Mouse (Mus musculus) lung, postnatal 0 days (tissue): ENCODE measurements at regions not wholly inside any gene's neighbourhood (a gene's known extent, or its start where the extent isn't known, plus 50 kb on each side); places are given as distances from the start of the nearest gene placed in this dataset.

Experiments
- ATAC-seq: fragments of 200-750 bp; cut with Nextera tagmentation; 2 replicates; pipeline ENCODE4 v1.8.0; 2017; ENCODE audit warnings: moderate library complexity
- DNase-seq: peaks from one replicate; pipeline ENCODE4 v3.0.0-alpha.2; 2016; ENCODE audit warnings: low spot score
- H3K27ac ChIP-seq: fragments of 300-500 bp; sonication (generic); 2 replicates; pipeline ENCODE4 v1.5.1; 2014; ENCODE audit warnings: antibody characterized with exemption, mild to moderate bottlenecking, low read length, mixed read lengths
- H3K27me3 ChIP-seq: fragments of 300-500 bp; sonication (generic); replicated peaks from 2 replicates; pipeline ENCODE4 v1.6.1; 2014; ENCODE audit warnings: low read length, mixed read lengths; ENCODE audit not compliant: insufficient read depth
- H3K36me3 ChIP-seq: fragments of 300-500 bp; sonication (generic); 2 replicates; pipeline ENCODE4 v1.6.1; 2014; ENCODE audit warnings: low read length, mixed read lengths; ENCODE audit not compliant: insufficient read depth
- H3K4me1 ChIP-seq: fragments of 300-500 bp; sonication (generic); 2 replicates; pipeline ENCODE4 v1.6.1; 2014; ENCODE audit warnings: antibody characterized with exemption, low read depth, low read length, mixed read lengths; ENCODE audit not compliant: insufficient read depth
- H3K4me2 ChIP-seq: fragments of 300-500 bp; sonication (generic); replicated peaks from 2 replicates; pipeline ENCODE4 v1.6.1; 2014; ENCODE audit warnings: low read depth, mild to moderate bottlenecking, low read length, moderate library complexity, mixed read lengths
- H3K4me3 ChIP-seq: fragments of 300-500 bp; sonication (generic); 2 replicates; pipeline ENCODE4 v1.5.1; 2014; ENCODE audit warnings: low read depth, low read length
- H3K9ac ChIP-seq: fragments of 300-500 bp; sonication (generic); replicated peaks from 2 replicates; pipeline ENCODE4 v1.6.1; 2014; ENCODE audit warnings: low read depth, mild to moderate bottlenecking
- H3K9me3 ChIP-seq: fragments of 300-500 bp; sonication (generic); 2 replicates; pipeline ENCODE4 v1.6.1; 2016; ENCODE audit warnings: low read length, mixed read lengths
- CTCF ChIP-seq: IDR thresholded peaks from 2 replicates; pipeline ENCODE4 v1.5.1; 2016; ENCODE audit warnings: antibody characterized with exemption, mild to moderate bottlenecking
- EP300 ChIP-seq: IDR thresholded peaks from 2 replicates; pipeline ENCODE4 v1.6.1; 2016; ENCODE audit warnings: antibody characterized with exemption, mild to moderate bottlenecking, control low read depth
- WGBS: fragments of 180-500 bp; shearing (Covaris S2); extraction: QIAGEN DNeasy Blood & Tissue Kit; methylation state at CpG from one replicate; pipeline ENCODE4 v1.1.7; 2014; 5-methylcytosine and 5-hydroxymethylcytosine counted together

- H3K4me1 ChIP-seq: no peaks in the 10 kb centered on the region
Measured at GRCm38 (mm10) chr17:64895886-64896285, 60.0 kb upstream of the 4930583I09Rik start.

GRCm38 (mm10) chr17:64895466-64895865, 59.6 kb upstream of the 4930583I09Rik start:
- Histone ChIP-seq H3K9me3 (no peaks in the 10 kb centered on the region), H3K4me1 (no peaks in the 10 kb centered on the region), H3K4me2 (no peak overlapping the region), H3K9ac (no peak overlapping the region), H3K27me3 (no peaks in the 10 kb centered on the region), H3K36me3 (no peaks in the 10 kb centered on the region), H3K4me3 (no peak overlapping the region), H3K27ac (no peak overlapping the region)
- WGBS: 71% methylated on average over 10 of the region's 10 CpGs
- DNase-seq: no peak
- TF ChIP-seq EP300 (no peak), CTCF (no peak)
- ATAC-seq: no peak

More at GRCm38 (mm10) chr17:64895886-64896285, 60.0 kb upstream of the 4930583I09Rik start:
- Histone ChIP-seq H3K9ac (no peak overlapping the region), H3K9me3 (no peaks in the 10 kb centered on the region), H3K4me2 (no peak overlapping the region), H3K4me3 (no peak overlapping the region), H3K27ac (no peak overlapping the region), H3K36me3 (no peaks in the 10 kb centered on the region), H3K27me3 (no peaks in the 10 kb centered on the region)
- no peak for ATAC-seq
- 92% methylated on average over 10 of the region's 10 CpGs for WGBS
- TF ChIP-seq CTCF: no peak
- TF ChIP-seq EP300: no peak
- DNase-seq: no peak

GRCm38 (mm10) chr17:64893182-64893902, 57.5 kb upstream of the 4930583I09Rik start:
- no peak overlapping the region for H3K4me2 ChIP-seq
- 65% methylated on average over 7 of the region's 7 CpGs for WGBS
- TF ChIP-seq EP300: no peak
- no peak; the same call in 1 of the 2 replicates for TF ChIP-seq CTCF
- no peaks in the 10 kb centered on the region for H3K9me3 ChIP-seq
- H3K4me3 ChIP-seq: no peak overlapping the region
- no peak overlapping the region for H3K9ac ChIP-seq
- H3K27ac ChIP-seq: no peak overlapping the region
- H3K36me3 ChIP-seq: no peaks in the 10 kb centered on the region
- ATAC-seq (no peak), DNase-seq (peak; percentile 10)
- no peaks in the 10 kb centered on the region for H3K4me1 ChIP-seq
- no peaks in the 10 kb centered on the region for H3K27me3 ChIP-seq
